11 mouse cellular contexts compared by ENCODE assay signal in the genomic region with DNA sequence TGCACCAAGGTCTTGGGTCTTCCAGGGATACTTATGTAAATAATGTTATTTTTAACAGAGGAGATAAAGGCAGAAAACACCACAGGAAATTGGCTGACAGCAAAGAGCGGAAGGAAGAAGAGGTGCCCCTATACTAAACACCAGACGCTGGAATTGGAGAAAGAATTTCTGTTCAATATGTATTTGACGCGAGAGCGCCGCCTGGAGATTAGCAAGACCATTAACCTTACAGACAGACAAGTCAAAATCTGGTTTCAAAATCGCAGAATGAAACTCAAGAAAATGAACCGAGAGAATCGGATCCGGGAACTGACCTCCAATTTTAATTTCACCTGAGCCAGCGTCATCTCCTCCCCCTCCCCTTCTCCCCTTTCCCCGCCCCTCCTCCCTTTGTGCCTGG. TPM values are rescaled to one million over a fixed set of nuclear protein-coding genes. Genes with fewer than 3 reads are reported as not detected.
DNase-seq lines count a peak whose midpoint lies in the region; ATAC-seq and TF ChIP-seq lines count a peak whose summit lies in the region.
"Had no signal": no experiment of that assay in that cellular context is flagged by ENCODE, and none has a peak within 500 bp of the region (broad histone marks: within the 10 kb centered on the region; RNA-seq: fewer than 3 reads in every experiment).

No protein-coding gene starts in this region.

- ATAC-seq in intestine, postnatal 0 days = no peak
- ATAC-seq in intestine, embryonic 15.5 days = no peak

- no peak overlapping the region for H3K4me2 ChIP-seq in intestine, postnatal 0 days (replicated peaks; ENCODE audit: low read depth)
- no peak overlapping the region for H3K4me2 ChIP-seq in intestine, embryonic 15.5 days (replicated peaks)
- H3K4me2 ChIP-seq: liver, embryonic 13.5 days had no signal

- peaks cover 97% of the 10 kb centered on the region for H3K27me3 ChIP-seq in intestine, postnatal 0 days (replicated peaks; ENCODE audit: control insufficient read depth, insufficient read depth, low read length)
- peaks cover 94% of the 10 kb centered on the region for H3K27me3 ChIP-seq in intestine, embryonic 15.5 days (replicated peaks)
- H3K27me3 ChIP-seq in limb, embryonic 10.5 days (ENCODE audit: low read depth, poor library complexity, severe bottlenecking) = peaks cover 100% of the 10 kb centered on the region

- WGBS in intestine, postnatal 0 days = 2% methylated on average over 12 of the region's 12 CpGs
- WGBS in intestine, embryonic 15.5 days = 2% methylated on average over 12 of the region's 12 CpGs
- under 1% methylated on average over 12 of the region's 12 CpGs for WGBS in limb, embryonic 10.5 days

- peak; percentile 56 for TF ChIP-seq CTCF in intestine, postnatal 0 days (IDR thresholded peaks at IDR 0.05; ENCODE audit: low read depth)

- H3K4me3 ChIP-seq in intestine, postnatal 0 days (ENCODE audit: low read depth, low read length) = no peak overlapping the region
- H3K4me3 ChIP-seq in intestine, embryonic 15.5 days (replicated peaks) = no peak overlapping the region
- peak overlapping the region; percentile 29 for H3K4me3 ChIP-seq in limb, embryonic 10.5 days
- H3K4me3 ChIP-seq: liver, embryonic 13.5 days; midbrain, embryonic 10.5 days had no signal

- no peaks in the 10 kb centered on the region for H3K4me1 ChIP-seq in intestine, postnatal 0 days (replicated peaks; ENCODE audit: control insufficient read depth, insufficient read depth, low read length)
- H3K4me1 ChIP-seq in intestine, embryonic 15.5 days (replicated peaks) = 0 out of 2 replicates have a peak, but pooled peaks cover 5% of the 10 kb centered on the region
- peaks cover 37% of the 10 kb centered on the region for H3K4me1 ChIP-seq in limb, embryonic 10.5 days

- H3K9me3 ChIP-seq in intestine, postnatal 0 days (ENCODE audit: control insufficient read depth) = no peaks in the 10 kb centered on the region
- H3K9me3 ChIP-seq in intestine, embryonic 15.5 days = no peaks in the 10 kb centered on the region
- H3K9me3 ChIP-seq in limb, embryonic 10.5 days (replicated peaks) = no peaks in the 10 kb centered on the region
- H3K9me3 ChIP-seq: liver, embryonic 13.5 days; midbrain, embryonic 10.5 days had no signal

- H3K36me3 ChIP-seq in intestine, postnatal 0 days (ENCODE audit: control insufficient read depth, insufficient read depth) = no peaks in the 10 kb centered on the region
- H3K36me3 ChIP-seq in intestine, embryonic 15.5 days = no peaks in the 10 kb centered on the region
- no peaks in the 10 kb centered on the region for H3K36me3 ChIP-seq in limb, embryonic 10.5 days
- H3K36me3 ChIP-seq: liver, embryonic 13.5 days; midbrain, embryonic 10.5 days had no signal

- DNase-seq in urinary bladder, postnatal 25 days (ENCODE audit: low spot score) = peak; percentile 40
- no peak for DNase-seq in urinary bladder, adult 18-20 months (ENCODE audit: low spot score in 2 of 2)
- DNase-seq in limb, embryonic 10.5 days (ENCODE audit: low spot score) = no peak
- DNase-seq in spleen, postnatal 14 days (ENCODE audit: low spot score in 2 of 2) = no peak
- no peak for DNase-seq in thymus, postnatal 36 days
- DNase-seq: cerebellum, adult 9-10 months; liver, embryonic 13.5 days had no signal

- H3K9ac ChIP-seq in intestine, postnatal 0 days (ENCODE audit: low read depth, low read length) = no peak overlapping the region
- H3K9ac ChIP-seq in intestine, embryonic 15.5 days = no peak overlapping the region
- H3K9ac ChIP-seq: liver, embryonic 13.5 days had no signal

- H3K27ac ChIP-seq in intestine, postnatal 0 days (ENCODE audit: low read depth, low read length) = no peak overlapping the region
- H3K27ac ChIP-seq in intestine, embryonic 15.5 days = no peak overlapping the region
- peak overlapping the region; percentile 33; the same call in 1 of the 2 replicates for H3K27ac ChIP-seq in limb, embryonic 10.5 days
- H3K27ac ChIP-seq: liver, embryonic 13.5 days; midbrain, embryonic 10.5 days had no signal

RNA-seq across cellular contexts. Expression of a gene that starts 3.5 kb away (rescaled TPM):
- 3.4 and 3.9 TPM in 2 replicates for polyA plus RNA-seq in intestine, postnatal 0 days (2015; fragmentation: Nextera tagmentation; extraction: Ambion mirVana)
- polyA plus RNA-seq in intestine, embryonic 15.5 days (2015; fragmentation: Nextera tagmentation; extraction: Ambion mirVana) = 7.7 and 10.1 TPM in 2 replicates
- 10.6 and 12.7 TPM in 2 replicates for polyA plus RNA-seq in limb, embryonic 10.5 days (2016; fragmentation: Nextera tagmentation; extraction: Ambion mirVana)

RNA-seq across cellular contexts. Expression of a gene that starts 4.1 kb away (rescaled TPM):
- 0.25 TPM in 1 of 2 replicates, not detected in the other for polyA plus RNA-seq in intestine, postnatal 0 days (2015; fragmentation: Nextera tagmentation; extraction: Ambion mirVana)
- polyA plus RNA-seq in intestine, embryonic 15.5 days (2015; fragmentation: Nextera tagmentation; extraction: Ambion mirVana) = 1.9 and 2.6 TPM in 2 replicates
- polyA plus RNA-seq in limb, embryonic 10.5 days (2016; fragmentation: Nextera tagmentation; extraction: Ambion mirVana) = 21.4 and 51.4 TPM in 2 replicates
- polyA plus RNA-seq: liver, embryonic 13.5 days; midbrain, embryonic 10.5 days; stomach, embryonic 14.5 days had no signal

RNA-seq across cellular contexts. Expression of a gene that starts 5.5 kb away (rescaled TPM):
- polyA plus RNA-seq in intestine, postnatal 0 days (2015; fragmentation: Nextera tagmentation; extraction: Ambion mirVana) = 0.43 and 0.58 TPM in 2 replicates
- polyA plus RNA-seq in intestine, embryonic 15.5 days (2015; fragmentation: Nextera tagmentation; extraction: Ambion mirVana) = 1.3 and 1.4 TPM in 2 replicates
- 4.4 and 6.9 TPM in 2 replicates for polyA plus RNA-seq in limb, embryonic 10.5 days (2016; fragmentation: Nextera tagmentation; extraction: Ambion mirVana)
- polyA plus RNA-seq: liver, embryonic 13.5 days; midbrain, embryonic 10.5 days; stomach, embryonic 14.5 days had no signal

RNA-seq across cellular contexts. Expression of a gene that starts 16.5 kb away (rescaled TPM):
- polyA plus RNA-seq in intestine, postnatal 0 days (2015; fragmentation: Nextera tagmentation; extraction: Ambion mirVana) = not detected in 2 replicates
- polyA plus RNA-seq in intestine, embryonic 15.5 days (2015; fragmentation: Nextera tagmentation; extraction: Ambion mirVana) = not detected in 2 replicates
- 2.4 and 4.7 TPM in 2 replicates for polyA plus RNA-seq in limb, embryonic 10.5 days (2016; fragmentation: Nextera tagmentation; extraction: Ambion mirVana)
- polyA plus RNA-seq: liver, embryonic 13.5 days; midbrain, embryonic 10.5 days; stomach, embryonic 14.5 days had no signal

RNA-seq across cellular contexts. Expression of a gene that starts 19.7 kb away (rescaled TPM):
- polyA plus RNA-seq in intestine, postnatal 0 days (2015; fragmentation: Nextera tagmentation; extraction: Ambion mirVana) = 3.5 and 4.6 TPM in 2 replicates
- 6.2 and 7.0 TPM in 2 replicates for polyA plus RNA-seq in intestine, embryonic 15.5 days (2015; fragmentation: Nextera tagmentation; extraction: Ambion mirVana)
- 5.1 and 6.0 TPM in 2 replicates for polyA plus RNA-seq in limb, embryonic 10.5 days (2016; fragmentation: Nextera tagmentation; extraction: Ambion mirVana)
- polyA plus RNA-seq: midbrain, embryonic 10.5 days had no signal
